Mouse (Mus musculus): ENCODE measurements around the gene Tssc4. TPM values are rescaled to one million over a fixed set of nuclear protein-coding genes. Genes with fewer than 3 reads are reported as not detected.

Gene Tssc4
- total and polyA plus RNA-seq, 3 experiments: 13.6 to 33.2 (median 14.8) TPM

DNA sequence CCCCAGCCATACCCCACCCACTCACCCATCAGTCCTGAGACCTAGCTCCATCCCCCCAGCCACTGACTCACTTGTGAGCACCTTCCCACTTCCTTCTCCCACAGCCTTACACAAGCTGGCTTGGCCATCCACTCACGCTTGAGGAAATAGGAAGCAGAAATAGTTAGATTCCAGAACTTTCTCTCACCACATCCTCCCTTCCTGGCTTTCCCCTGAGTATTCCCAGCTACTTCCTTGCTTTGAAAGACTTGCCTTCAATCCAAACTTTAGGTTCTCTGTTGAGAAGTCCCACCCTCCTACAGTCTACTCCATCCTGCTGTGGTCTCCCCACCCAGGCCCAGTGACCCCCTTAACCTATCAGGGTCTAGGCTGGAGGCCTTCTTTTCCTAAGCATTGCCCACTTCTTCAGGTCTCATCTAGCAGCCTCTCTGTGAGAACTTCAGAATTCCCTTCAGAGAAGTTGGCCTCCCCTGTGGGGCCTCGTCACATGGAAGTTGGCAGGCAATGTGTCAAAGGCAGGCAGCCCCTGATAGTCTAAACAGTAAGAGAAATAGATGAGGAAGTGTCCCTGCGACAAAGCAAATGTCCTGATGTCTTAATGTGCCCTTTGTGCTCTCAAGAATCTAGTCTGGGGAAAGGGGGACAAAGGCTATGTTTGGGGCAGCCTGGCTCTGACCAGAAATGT, 27.8 kb upstream of the Tssc4 start:
- H3K4me1 ChIP-seq (ENCODE audit: control insufficient read depth, insufficient read depth, low read length): peaks cover 24% of the 10 kb centered on the region

DNA sequence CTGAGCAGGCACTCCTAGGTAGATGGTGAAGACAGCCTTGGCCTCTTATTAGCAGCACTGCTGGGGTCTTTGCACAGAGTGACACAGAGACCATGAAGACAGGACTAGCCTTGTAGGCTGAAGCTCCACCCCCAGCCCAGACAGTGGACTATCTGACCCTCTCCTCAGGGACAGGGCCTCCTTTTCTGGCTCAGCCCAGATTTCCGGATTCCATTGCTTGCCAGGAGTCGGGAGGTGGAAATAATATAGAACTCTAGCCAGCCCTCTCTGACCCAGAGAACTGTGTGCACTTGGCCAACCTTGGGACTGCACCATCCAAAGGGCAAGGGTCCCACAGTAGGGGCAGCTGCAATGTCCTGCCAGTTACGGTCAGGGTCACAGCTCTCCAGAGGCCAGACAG, 27.0 kb upstream of the Tssc4 start:
- Histone ChIP-seq H3K79me2 (replicated peaks; ENCODE audit: control insufficient read depth, insufficient read depth, low read length) (no peaks in the 10 kb centered on the region), H3K27me3 (ENCODE audit: control insufficient read depth, insufficient read depth, low read length) (no peaks in the 10 kb centered on the region), H3K4me1 (ENCODE audit: control insufficient read depth, insufficient read depth, low read length) (peaks cover 24% of the 10 kb centered on the region), H3K36me3 (ENCODE audit: control insufficient read depth, insufficient read depth, low read length) (no peaks in the 10 kb centered on the region), H3K27ac (peak overlapping the region; percentile 90), H3K9ac (ENCODE audit: low read depth, low read length) (no peak overlapping the region), H3K4me3 (no peak overlapping the region)
- DNase-seq: peak; percentile 79 to 88
- WGBS: 7% methylated on average over 3 of the region's 3 CpGs
- intact Hi-C loops (cut with DNase I): loop anchor here (2.0 kb wide), 2 partner anchors 17 to 33 kb away; no protein-coding TSS in a partner anchor
- TF ChIP-seq POLR2A (IDR thresholded peaks at IDR 0.05; ENCODE audit: insufficient read depth, low read depth, low read length) (no peak), CTCF (IDR thresholded peaks at IDR 0.05) (no peak), EP300 (IDR thresholded peaks at IDR 0.05; ENCODE audit: insufficient read depth, low read depth, low read length) (peak; percentile 71; the same call in 1 of the 2 replicates)

More for the DNA sequence above, 27.8 kb upstream of the Tssc4 start:
- no peak for TF ChIP-seq POLR2A (IDR thresholded peaks at IDR 0.05; ENCODE audit: insufficient read depth, low read depth, low read length)
- TF ChIP-seq CTCF (IDR thresholded peaks at IDR 0.05): no peak
- TF ChIP-seq EP300 (IDR thresholded peaks at IDR 0.05; ENCODE audit: insufficient read depth, low read depth, low read length): peak; percentile 75
- no peaks in the 10 kb centered on the region for H3K79me2 ChIP-seq (replicated peaks; ENCODE audit: control insufficient read depth, insufficient read depth, low read length)
- peak; percentile 49 to 53 for DNase-seq
- no peaks in the 10 kb centered on the region for H3K36me3 ChIP-seq (ENCODE audit: control insufficient read depth, insufficient read depth, low read length)
- H3K27ac ChIP-seq: peak overlapping the region; percentile 90
- no peak overlapping the region for H3K4me3 ChIP-seq
- WGBS: 40% methylated on average over 3 of the region's 3 CpGs
- H3K9ac ChIP-seq (ENCODE audit: low read depth, low read length): no peak overlapping the region
- intact Hi-C loops (cut with DNase I): loop anchor here (2.0 kb wide), 1 partner anchor 28 kb away; the partner anchor contains the start of gene Tssc4
- no peaks in the 10 kb centered on the region for H3K27me3 ChIP-seq (ENCODE audit: control insufficient read depth, insufficient read depth, low read length)

DNA sequence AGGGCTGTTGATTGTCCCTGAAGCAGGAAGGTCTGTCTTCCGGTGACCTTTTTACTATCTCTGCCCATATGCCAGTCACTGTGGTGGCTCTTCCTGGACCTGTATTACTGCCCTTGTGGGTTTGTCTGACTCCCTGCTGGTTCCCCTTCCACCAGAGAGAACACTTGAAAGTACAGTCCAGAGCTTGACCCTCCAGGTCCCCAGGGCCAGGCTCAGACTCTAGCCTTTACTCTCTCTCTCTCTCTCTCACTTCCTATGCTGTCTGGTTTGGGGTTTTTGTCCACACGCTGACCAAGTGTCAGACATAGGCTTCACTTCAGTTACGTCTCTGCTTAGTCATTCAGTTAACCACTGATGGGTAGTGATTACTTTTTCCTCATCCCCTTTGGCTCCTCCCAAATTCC, 26.1 kb upstream of the Tssc4 start:
- intact Hi-C loops (cut with DNase I): loop anchor here (1.0 to 2.0 kb wide), 3 partner anchors 8 to 34 kb away; no protein-coding TSS in a partner anchor
- no peak overlapping the region for H3K9ac ChIP-seq (ENCODE audit: low read depth, low read length)
- no peaks in the 10 kb centered on the region for H3K79me2 ChIP-seq (replicated peaks; ENCODE audit: control insufficient read depth, insufficient read depth, low read length)
- H3K27me3 ChIP-seq (ENCODE audit: control insufficient read depth, insufficient read depth, low read length): no peaks in the 10 kb centered on the region
- 41% methylated on average over 3 of the region's 3 CpGs for WGBS
- no peaks in the 10 kb centered on the region for H3K36me3 ChIP-seq (ENCODE audit: control insufficient read depth, insufficient read depth, low read length)
- no peak overlapping the region for H3K4me3 ChIP-seq
- peak overlapping the region; percentile 90 for H3K27ac ChIP-seq
- no peak for DNase-seq
- peaks cover 24% of the 10 kb centered on the region for H3K4me1 ChIP-seq (ENCODE audit: control insufficient read depth, insufficient read depth, low read length)
- TF ChIP-seq EP300 (IDR thresholded peaks at IDR 0.05; ENCODE audit: insufficient read depth, low read depth, low read length) (no peak), CTCF (IDR thresholded peaks at IDR 0.05) (no peak), POLR2A (IDR thresholded peaks at IDR 0.05; ENCODE audit: insufficient read depth, low read depth, low read length) (no peak)

DNA sequence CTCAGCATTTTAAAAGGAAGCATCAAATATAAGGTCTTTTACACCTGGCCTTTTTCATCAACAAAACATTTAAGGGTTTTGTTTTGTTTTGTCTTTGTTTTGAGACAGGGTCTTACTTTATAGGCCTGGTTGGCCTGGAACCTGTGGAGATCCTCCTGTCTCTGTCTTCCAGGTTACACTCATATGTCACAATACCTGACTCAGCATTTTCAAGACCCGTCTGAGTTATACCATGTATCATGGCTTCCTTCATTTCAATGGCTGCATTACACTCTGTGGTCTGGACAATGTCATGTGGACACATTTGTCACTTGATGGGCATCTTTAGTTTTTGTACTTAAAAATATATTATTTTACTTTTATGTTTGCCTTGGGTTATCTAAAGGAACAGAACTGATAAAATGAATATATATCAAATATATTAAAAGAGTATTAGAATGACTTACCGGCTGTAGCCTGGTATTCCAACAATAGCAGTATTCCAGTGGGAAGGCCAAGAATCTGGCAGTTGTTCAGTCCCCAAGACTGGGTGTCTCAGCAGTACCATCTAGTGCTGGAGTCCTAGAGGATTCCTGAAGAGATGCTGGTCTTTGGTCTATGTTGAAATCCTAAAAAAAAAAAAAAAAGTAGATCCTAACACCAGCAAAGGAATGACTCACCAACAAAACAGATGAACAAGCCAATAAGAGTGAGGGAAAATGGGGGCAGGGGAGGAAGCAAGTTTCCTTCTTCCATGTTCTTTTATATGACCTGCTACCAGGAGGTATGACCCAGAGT, 24.8 kb upstream of the Tssc4 start:
- intact Hi-C loops (cut with DNase I): no loop called here

DNA sequence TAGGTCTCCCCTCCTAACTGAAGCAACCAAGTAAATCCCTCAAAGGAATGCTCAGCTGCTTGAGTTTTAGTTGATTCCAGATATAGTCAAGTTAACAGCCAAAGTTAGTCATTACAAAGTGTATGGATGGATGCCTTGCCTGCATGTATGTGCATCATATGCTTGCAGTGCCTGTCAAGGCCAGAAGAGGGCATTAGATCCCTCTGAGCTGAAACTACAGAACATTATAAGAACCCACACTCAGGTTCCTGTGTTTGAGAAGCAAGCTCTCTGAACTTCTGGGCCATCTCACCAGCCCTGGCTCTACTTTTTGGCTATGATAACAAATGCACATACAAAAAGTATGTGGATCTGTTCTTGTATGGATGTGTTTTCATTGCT, 24.2 kb upstream of the Tssc4 start:
- peaks cover 26% of the 10 kb centered on the region for H3K4me1 ChIP-seq (ENCODE audit: control insufficient read depth, insufficient read depth, low read length)
- no peaks in the 10 kb centered on the region for H3K27me3 ChIP-seq (ENCODE audit: control insufficient read depth, insufficient read depth, low read length)
- H3K36me3 ChIP-seq (ENCODE audit: control insufficient read depth, insufficient read depth, low read length): no peaks in the 10 kb centered on the region
- peak; percentile 41 for TF ChIP-seq CTCF (IDR thresholded peaks at IDR 0.05)
- no peak for TF ChIP-seq EP300 (IDR thresholded peaks at IDR 0.05; ENCODE audit: insufficient read depth, low read depth, low read length)
- no peak for TF ChIP-seq POLR2A (IDR thresholded peaks at IDR 0.05; ENCODE audit: insufficient read depth, low read depth, low read length)
- H3K9ac ChIP-seq (ENCODE audit: low read depth, low read length): no peak overlapping the region
- H3K79me2 ChIP-seq (replicated peaks; ENCODE audit: control insufficient read depth, insufficient read depth, low read length): no peaks in the 10 kb centered on the region
- no peak for DNase-seq
- intact Hi-C loops (cut with DNase I): no loop called here
- H3K27ac ChIP-seq: no peak overlapping the region
- no peak overlapping the region for H3K4me3 ChIP-seq

More for the DNA sequence above, 24.8 kb upstream of the Tssc4 start:
- no peak for DNase-seq
- no peaks in the 10 kb centered on the region for H3K79me2 ChIP-seq (replicated peaks; ENCODE audit: control insufficient read depth, insufficient read depth, low read length)
- H3K4me3 ChIP-seq: no peak overlapping the region
- no peak for TF ChIP-seq CTCF (IDR thresholded peaks at IDR 0.05)
- TF ChIP-seq POLR2A (IDR thresholded peaks at IDR 0.05; ENCODE audit: insufficient read depth, low read depth, low read length): no peak
- TF ChIP-seq EP300 (IDR thresholded peaks at IDR 0.05; ENCODE audit: insufficient read depth, low read depth, low read length): no peak
- H3K9ac ChIP-seq (ENCODE audit: low read depth, low read length): no peak overlapping the region
- no peak overlapping the region for H3K27ac ChIP-seq
- H3K27me3 ChIP-seq (ENCODE audit: control insufficient read depth, insufficient read depth, low read length): no peaks in the 10 kb centered on the region
- peaks cover 24% of the 10 kb centered on the region for H3K4me1 ChIP-seq (ENCODE audit: control insufficient read depth, insufficient read depth, low read length)
- WGBS: 79% methylated on average over 2 of the region's 2 CpGs
- no peaks in the 10 kb centered on the region for H3K36me3 ChIP-seq (ENCODE audit: control insufficient read depth, insufficient read depth, low read length)

DNA sequence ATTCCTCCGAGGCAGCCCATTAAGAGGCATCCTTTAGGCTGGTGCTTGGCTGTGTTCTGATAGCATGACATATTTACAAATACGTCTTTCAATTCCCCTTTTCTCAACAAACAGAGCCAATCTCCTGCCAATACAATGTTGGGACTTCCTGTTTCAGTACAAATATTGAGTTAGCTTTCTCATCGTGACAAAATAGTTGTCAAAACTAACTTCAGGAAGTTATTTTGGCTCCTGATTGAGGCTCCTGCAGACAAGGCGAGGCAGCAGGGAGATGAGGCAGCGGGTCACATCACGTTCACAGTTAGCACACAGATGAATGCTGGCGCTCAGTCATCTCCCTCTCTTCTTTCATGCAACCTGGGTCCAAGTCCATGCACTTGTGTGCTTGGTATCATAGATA, 22.7 kb upstream of the Tssc4 start:
- TF ChIP-seq EP300 (IDR thresholded peaks at IDR 0.05; ENCODE audit: insufficient read depth, low read depth, low read length): no peak
- TF ChIP-seq POLR2A (IDR thresholded peaks at IDR 0.05; ENCODE audit: insufficient read depth, low read depth, low read length): no peak
- no peak for TF ChIP-seq CTCF (IDR thresholded peaks at IDR 0.05)
- intact Hi-C loops (cut with DNase I): no loop called here

More for the DNA sequence above, 22.7 kb upstream of the Tssc4 start:
- 45% methylated on average over 7 of the region's 7 CpGs for WGBS
- Histone ChIP-seq H3K4me1 (ENCODE audit: control insufficient read depth, insufficient read depth, low read length) (peaks cover 22% of the 10 kb centered on the region), H3K4me3 (no peak overlapping the region), H3K36me3 (ENCODE audit: control insufficient read depth, insufficient read depth, low read length) (no peaks in the 10 kb centered on the region; the same call in 1 of the 2 replicates), H3K27me3 (ENCODE audit: control insufficient read depth, insufficient read depth, low read length) (no peaks in the 10 kb centered on the region), H3K9ac (ENCODE audit: low read depth, low read length) (no peak overlapping the region), H3K79me2 (replicated peaks; ENCODE audit: control insufficient read depth, insufficient read depth, low read length) (no peaks in the 10 kb centered on the region), H3K27ac (no peak overlapping the region)
- DNase-seq: no peak

All from heart, adult 2 months (tissue).